Mouse (Mus musculus): ENCODE measurements around the gene Hoxb5. TPM values are rescaled to one million over a fixed set of nuclear protein-coding genes. Genes with fewer than 3 reads are reported as not detected.

Gene Hoxb5
- polyA plus RNA-seq, 1 experiment from 2014 or later, result 33.1 TPM

DNA sequence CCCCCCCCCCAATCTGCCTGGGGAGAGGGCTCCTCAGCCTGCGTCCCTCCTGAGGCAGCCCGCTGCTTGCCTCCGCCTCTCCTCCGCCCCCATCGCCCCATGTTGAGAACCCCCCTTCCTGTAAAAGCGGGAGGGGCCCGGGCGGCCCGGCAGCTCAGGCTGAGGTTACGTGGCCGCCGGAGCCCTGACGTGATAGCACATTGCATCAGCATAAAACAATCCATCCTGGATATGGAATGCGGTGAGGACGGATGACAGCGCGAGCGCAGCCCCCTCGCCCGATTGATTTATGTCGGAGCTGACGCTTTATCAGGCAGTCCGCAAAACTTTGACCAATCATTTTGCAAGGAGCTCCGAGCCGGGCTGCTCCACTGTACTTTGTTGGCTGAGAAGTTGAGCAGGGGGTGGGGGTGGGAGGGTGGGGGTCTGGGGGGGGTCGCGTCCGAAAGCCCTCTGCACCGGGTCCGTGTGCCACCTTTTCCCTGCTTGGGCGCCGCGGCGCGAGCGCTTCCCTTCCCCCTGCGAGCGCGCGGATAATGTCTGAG is 32.1 kb upstream of the Hoxb5 start, which contains the start of gene Hoxb9:
Gene Hoxb9, plus strand, starts transcription at position 462 of the 545 bp plus-strand sequence.
- H3K9me3 ChIP-seq (ENCODE audit: control insufficient read depth, low read length), result no peaks in the 10 kb centered on the region
- WGBS, result under 1% methylated on average over 38 of the region's 40 CpGs
- H3K4me1 ChIP-seq (replicated peaks; ENCODE audit: control insufficient read depth, insufficient read depth, low read length), result peaks cover 6% of the 10 kb centered on the region
- peak within 1 kb of the TSS; percentile 19 for H3K4me3 ChIP-seq (ENCODE audit: low read depth, low read length)
- no peak for DNase-seq (ENCODE audit: low spot score)
- peak within 1 kb of the TSS; percentile 21 for H3K4me2 ChIP-seq (replicated peaks; ENCODE audit: low read depth, low read length)
- H3K27ac ChIP-seq (ENCODE audit: low read depth, low read length), result no peak within 1 kb of the TSS
- 0 out of 2 replicates have a peak within 1 kb of the TSS, but pooled peaks have one; percentile 27 for H3K9ac ChIP-seq (ENCODE audit: low read depth, low read length)
- ATAC-seq (ENCODE audit: low FRiP score), result no peak
- no peaks in the 10 kb centered on the region for H3K36me3 ChIP-seq (ENCODE audit: control insufficient read depth, insufficient read depth, low read length)
- peaks cover 98% of the 10 kb centered on the region for H3K27me3 ChIP-seq (ENCODE audit: control insufficient read depth, insufficient read depth, low read length)

DNA sequence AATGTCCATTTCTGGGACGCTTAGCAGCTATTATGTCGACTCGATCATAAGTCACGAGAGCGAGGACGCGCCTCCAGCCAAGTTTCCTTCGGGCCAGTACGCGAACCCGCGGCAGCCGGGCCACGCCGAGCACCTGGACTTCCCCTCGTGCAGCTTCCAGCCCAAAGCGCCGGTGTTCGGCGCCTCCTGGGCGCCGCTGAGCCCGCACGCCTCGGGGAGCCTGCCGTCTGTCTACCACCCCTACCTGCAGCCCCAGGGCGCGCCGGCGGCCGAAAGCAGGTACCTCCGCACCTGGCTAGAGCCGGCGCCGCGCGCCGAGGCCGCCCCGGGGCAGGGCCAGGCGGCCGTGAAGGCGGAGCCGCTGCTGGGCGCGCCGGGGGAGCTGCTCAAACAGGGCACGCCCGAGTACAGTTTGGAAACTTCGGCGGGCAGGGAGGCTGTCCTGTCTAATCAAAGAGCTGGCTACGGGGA is 31.6 kb upstream of the Hoxb5 start:
- under 1% methylated on average over 40 of the region's 52 CpGs for WGBS
- ATAC-seq (ENCODE audit: low FRiP score) (no peak), DNase-seq (ENCODE audit: low spot score) (no peak)
- Histone ChIP-seq H3K9me3 (ENCODE audit: control insufficient read depth, low read length) (no peaks in the 10 kb centered on the region), H3K9ac (ENCODE audit: low read depth, low read length) (0 out of 2 replicates have a peak overlapping the region, but pooled peaks have one; percentile 27), H3K27ac (ENCODE audit: low read depth, low read length) (no peak overlapping the region), H3K4me1 (replicated peaks; ENCODE audit: control insufficient read depth, insufficient read depth, low read length) (peaks cover 6% of the 10 kb centered on the region), H3K4me2 (replicated peaks; ENCODE audit: low read depth, low read length) (peak overlapping the region; percentile 14; the same call in 1 of the 2 replicates), H3K36me3 (ENCODE audit: control insufficient read depth, insufficient read depth, low read length) (no peaks in the 10 kb centered on the region), H3K27me3 (ENCODE audit: control insufficient read depth, insufficient read depth, low read length) (peaks cover 98% of the 10 kb centered on the region), H3K4me3 (ENCODE audit: low read depth, low read length) (peak overlapping the region; percentile 19)

DNA sequence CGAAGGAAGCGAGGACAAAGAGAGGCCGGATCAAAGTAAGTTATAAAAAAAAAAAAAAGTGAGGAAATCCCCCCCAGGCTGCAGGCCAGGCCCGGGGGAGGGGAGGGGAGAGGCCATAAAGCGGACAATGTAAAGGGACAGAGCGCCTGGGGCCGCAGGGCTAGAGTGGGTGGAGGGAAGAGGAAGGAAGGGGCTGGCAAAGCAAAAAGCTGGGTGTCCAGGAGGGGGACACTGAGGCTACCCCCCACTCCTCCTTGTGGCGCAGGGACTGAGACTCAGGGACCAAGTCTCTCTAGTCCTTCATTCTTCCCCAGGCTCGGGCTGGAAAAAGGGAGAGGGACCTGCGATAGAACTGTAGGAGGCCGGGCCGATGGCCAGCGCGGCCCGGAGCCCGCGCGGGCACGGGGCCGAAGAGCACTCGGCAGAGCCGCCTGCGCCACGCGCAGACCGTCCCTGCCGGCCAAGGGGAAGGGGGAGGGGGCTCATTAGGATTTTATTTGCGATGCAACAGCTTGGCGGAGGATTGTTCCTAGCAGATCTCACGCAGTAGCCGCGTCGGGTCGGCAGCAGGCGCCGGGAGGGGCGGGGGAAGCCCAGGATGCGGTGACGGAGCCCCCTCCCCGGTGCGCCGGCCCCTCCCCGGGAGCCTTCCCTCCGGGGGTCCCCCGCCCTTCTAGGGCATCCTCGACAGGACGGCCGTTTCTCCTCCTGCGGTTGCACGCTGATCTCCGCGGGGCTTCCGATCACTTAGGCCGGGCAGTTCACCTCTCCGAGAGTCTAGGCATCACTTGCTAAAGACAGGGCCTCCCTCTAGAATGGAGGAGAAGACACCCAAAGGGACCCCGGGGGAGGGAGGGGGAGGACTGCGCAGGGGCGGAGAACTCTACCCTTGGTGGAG is 30.9 kb upstream of the Hoxb5 start:
- peak overlapping the region; percentile 19 for H3K4me3 ChIP-seq (ENCODE audit: low read depth, low read length)
- DNase-seq (ENCODE audit: low spot score) (peak; percentile 67), ATAC-seq (ENCODE audit: low FRiP score) (no peak)
- peaks cover 6% of the 10 kb centered on the region for H3K4me1 ChIP-seq (replicated peaks; ENCODE audit: control insufficient read depth, insufficient read depth, low read length)
- no peak overlapping the region for H3K9ac ChIP-seq (ENCODE audit: low read depth, low read length)
- H3K36me3 ChIP-seq (ENCODE audit: control insufficient read depth, insufficient read depth, low read length), result no peaks in the 10 kb centered on the region
- H3K27ac ChIP-seq (ENCODE audit: low read depth, low read length), result no peak overlapping the region
- H3K4me2 ChIP-seq (replicated peaks; ENCODE audit: low read depth, low read length), result peak overlapping the region; percentile 21; the same call in 1 of the 2 replicates
- under 1% methylated on average over 53 of the region's 58 CpGs for WGBS
- no peaks in the 10 kb centered on the region for H3K9me3 ChIP-seq (ENCODE audit: control insufficient read depth, low read length)
- peaks cover 98% of the 10 kb centered on the region for H3K27me3 ChIP-seq (ENCODE audit: control insufficient read depth, insufficient read depth, low read length)

DNA sequence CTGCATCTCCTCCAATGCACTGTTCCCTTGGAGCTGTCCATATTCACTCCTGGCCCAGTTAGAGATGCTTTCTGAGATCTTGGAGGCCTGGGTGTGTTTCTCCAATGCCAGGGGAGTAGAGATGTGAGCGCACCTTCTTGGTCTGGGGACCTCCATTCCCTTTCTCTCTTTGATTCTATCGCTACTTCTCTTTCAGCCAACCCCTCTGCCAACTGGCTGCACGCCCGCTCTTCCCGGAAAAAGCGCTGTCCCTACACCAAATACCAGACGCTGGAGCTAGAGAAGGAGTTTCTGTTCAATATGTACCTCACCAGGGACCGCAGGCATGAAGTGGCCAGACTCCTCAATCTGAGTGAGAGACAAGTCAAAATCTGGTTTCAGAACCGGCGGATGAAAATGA is 28.7 kb upstream of the Hoxb5 start:
- 5% methylated on average over 10 of the region's 10 CpGs for WGBS
- H3K4me1 ChIP-seq (replicated peaks; ENCODE audit: control insufficient read depth, insufficient read depth, low read length), result peaks cover 6% of the 10 kb centered on the region
- H3K4me2 ChIP-seq (replicated peaks; ENCODE audit: low read depth, low read length), result no peak overlapping the region
- H3K27ac ChIP-seq (ENCODE audit: low read depth, low read length), result no peak overlapping the region
- DNase-seq (ENCODE audit: low spot score) (no peak), ATAC-seq (ENCODE audit: low FRiP score) (no peak)
- H3K4me3 ChIP-seq (ENCODE audit: low read depth, low read length), result no peak overlapping the region
- peaks cover 100% of the 10 kb centered on the region for H3K27me3 ChIP-seq (ENCODE audit: control insufficient read depth, insufficient read depth, low read length)
- no peaks in the 10 kb centered on the region for H3K9me3 ChIP-seq (ENCODE audit: control insufficient read depth, low read length)
- no peaks in the 10 kb centered on the region for H3K36me3 ChIP-seq (ENCODE audit: control insufficient read depth, insufficient read depth, low read length)
- H3K9ac ChIP-seq (ENCODE audit: low read depth, low read length), result no peak overlapping the region

DNA sequence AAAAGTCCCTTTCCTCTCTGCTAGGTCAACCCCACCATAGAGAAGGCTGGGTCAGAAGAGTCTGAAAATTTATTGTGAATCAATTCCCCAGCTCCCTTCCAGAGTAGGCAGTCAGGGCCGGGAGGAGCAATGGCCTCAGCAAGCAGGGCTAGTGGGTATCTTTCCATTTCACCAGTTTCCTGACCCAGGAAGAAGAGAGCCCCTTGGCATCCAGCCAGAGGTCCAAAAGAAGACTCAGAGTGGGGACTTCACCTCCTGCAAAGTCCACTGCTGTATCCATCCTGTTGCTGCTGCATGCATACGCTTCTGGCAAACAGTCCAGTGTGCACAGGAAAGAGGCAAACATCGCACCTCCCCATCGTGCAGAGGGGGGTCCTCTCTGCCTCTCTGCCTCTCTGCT is 27.2 kb upstream of the Hoxb5 start:
- WGBS, result 4% methylated on average over 4 of the region's 4 CpGs
- ATAC-seq (ENCODE audit: low FRiP score) (no peak), DNase-seq (ENCODE audit: low spot score) (no peak)
- Histone ChIP-seq H3K4me2 (replicated peaks; ENCODE audit: low read depth, low read length) (no peak overlapping the region), H3K36me3 (ENCODE audit: control insufficient read depth, insufficient read depth, low read length) (no peaks in the 10 kb centered on the region), H3K9ac (ENCODE audit: low read depth, low read length) (no peak overlapping the region), H3K4me3 (ENCODE audit: low read depth, low read length) (no peak overlapping the region), H3K4me1 (replicated peaks; ENCODE audit: control insufficient read depth, insufficient read depth, low read length) (peaks cover 5% of the 10 kb centered on the region), H3K9me3 (ENCODE audit: control insufficient read depth, low read length) (no peaks in the 10 kb centered on the region), H3K27me3 (ENCODE audit: control insufficient read depth, insufficient read depth, low read length) (peaks cover 99% of the 10 kb centered on the region), H3K27ac (ENCODE audit: low read depth, low read length) (no peak overlapping the region)

DNA sequence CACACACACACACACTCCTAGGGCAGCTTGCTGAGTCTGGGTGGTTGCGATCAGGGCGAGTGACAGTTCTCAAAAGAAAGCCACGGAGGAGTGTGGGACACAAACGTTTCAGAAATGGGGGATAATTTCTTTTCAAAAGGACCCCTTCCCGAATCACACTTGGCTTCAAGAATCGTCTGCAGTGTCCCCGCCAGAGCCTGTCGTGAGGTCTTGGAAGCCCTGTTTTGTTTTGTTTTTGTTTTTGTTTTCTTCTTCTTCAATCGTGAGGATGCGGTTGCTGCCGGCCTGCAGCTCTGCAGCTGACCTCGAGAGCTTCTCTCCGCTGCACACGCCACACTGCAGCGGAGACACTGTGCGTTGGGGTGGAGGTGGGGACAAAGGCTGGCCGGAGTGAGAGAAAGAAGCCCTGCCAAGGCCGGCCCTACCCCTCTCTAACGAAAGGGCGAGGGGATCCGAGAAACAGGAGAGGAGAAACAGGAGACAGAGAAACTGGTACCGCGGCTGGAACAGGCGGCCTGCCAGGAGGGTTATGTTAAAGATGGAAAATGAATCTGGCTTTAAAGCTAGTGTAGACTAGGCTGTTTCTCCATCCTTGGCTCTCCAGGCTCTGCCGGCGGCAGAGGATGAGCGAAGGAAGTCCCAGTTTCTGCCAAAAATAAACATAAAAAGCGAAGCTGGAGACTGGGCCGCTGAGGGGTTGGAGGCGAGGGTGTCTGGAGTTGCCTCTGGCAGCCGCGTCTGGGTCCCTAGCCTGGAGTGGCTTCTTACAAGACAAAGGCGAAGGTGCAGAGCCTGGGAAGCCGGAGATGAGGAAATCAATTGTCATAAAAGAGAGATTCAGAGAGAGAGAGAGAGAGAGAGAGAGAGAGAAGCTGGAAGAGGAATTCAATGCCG is 25.7 kb upstream of the Hoxb5 start:
- Histone ChIP-seq H3K36me3 (ENCODE audit: control insufficient read depth, insufficient read depth, low read length) (no peaks in the 10 kb centered on the region), H3K4me2 (replicated peaks; ENCODE audit: low read depth, low read length) (no peak overlapping the region), H3K4me1 (replicated peaks; ENCODE audit: control insufficient read depth, insufficient read depth, low read length) (no peaks in the 10 kb centered on the region), H3K9ac (ENCODE audit: low read depth, low read length) (0 out of 2 replicates have a peak overlapping the region, but pooled peaks have one; percentile 20), H3K27me3 (ENCODE audit: control insufficient read depth, insufficient read depth, low read length) (peaks cover 94% of the 10 kb centered on the region), H3K4me3 (ENCODE audit: low read depth, low read length) (no peak overlapping the region), H3K9me3 (ENCODE audit: control insufficient read depth, low read length) (no peaks in the 10 kb centered on the region), H3K27ac (ENCODE audit: low read depth, low read length) (no peak overlapping the region)
- WGBS, result 2% methylated on average over 35 of the region's 35 CpGs
- no peak for ATAC-seq (ENCODE audit: low FRiP score)
- DNase-seq (ENCODE audit: low spot score), result no peak

DNA sequence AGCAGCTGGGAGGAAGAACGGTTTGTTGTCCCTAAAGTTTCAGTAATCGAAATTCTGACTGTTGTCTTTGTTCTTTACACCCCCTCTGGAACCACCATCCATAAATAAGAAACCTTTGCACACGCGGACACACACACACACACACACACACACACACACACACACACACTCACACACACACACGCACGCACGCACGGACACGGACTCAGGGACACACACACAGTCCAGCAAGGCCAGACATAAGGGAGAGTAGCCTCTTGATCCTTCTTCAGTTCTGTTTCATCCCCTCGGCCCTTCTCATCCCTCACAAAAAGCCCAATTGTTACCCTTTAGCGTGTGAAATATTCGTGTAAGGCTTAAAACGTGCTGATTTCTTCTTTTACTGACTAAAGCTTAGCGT is 24.8 kb upstream of the Hoxb5 start:
- 14% methylated on average over 14 of the region's 14 CpGs for WGBS
- Histone ChIP-seq H3K27ac (ENCODE audit: low read depth, low read length) (no peak overlapping the region), H3K9ac (ENCODE audit: low read depth, low read length) (no peak overlapping the region)

DNA sequence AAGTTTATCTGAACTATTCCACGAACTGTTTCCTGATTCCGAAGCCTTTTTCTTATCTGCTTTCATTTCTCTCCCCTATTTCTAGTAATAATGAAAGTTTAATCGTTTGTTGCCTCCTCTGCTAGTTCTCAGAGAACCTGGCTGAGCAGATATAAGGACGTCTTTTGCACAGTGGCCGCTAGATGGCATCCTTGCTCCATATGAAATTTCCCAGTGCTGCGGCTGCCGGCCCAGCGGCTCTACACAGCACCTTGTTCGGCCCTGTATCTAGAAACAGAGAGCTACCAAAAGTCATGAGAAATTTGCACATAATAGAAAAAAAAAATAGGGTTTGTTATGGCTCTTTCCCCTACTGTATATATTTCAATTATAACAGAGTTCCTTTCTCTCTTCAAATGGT is 24.4 kb upstream of the Hoxb5 start:
- Histone ChIP-seq H3K9ac (ENCODE audit: low read depth, low read length) (no peak overlapping the region), H3K27me3 (ENCODE audit: control insufficient read depth, insufficient read depth, low read length) (peaks cover 90% of the 10 kb centered on the region), H3K36me3 (ENCODE audit: control insufficient read depth, insufficient read depth, low read length) (no peaks in the 10 kb centered on the region), H3K4me1 (replicated peaks; ENCODE audit: control insufficient read depth, insufficient read depth, low read length) (no peaks in the 10 kb centered on the region), H3K4me2 (replicated peaks; ENCODE audit: low read depth, low read length) (no peak overlapping the region), H3K9me3 (ENCODE audit: control insufficient read depth, low read length) (no peaks in the 10 kb centered on the region), H3K27ac (ENCODE audit: low read depth, low read length) (no peak overlapping the region), H3K4me3 (ENCODE audit: low read depth, low read length) (no peak overlapping the region)
- ATAC-seq (ENCODE audit: low FRiP score) (no peak), DNase-seq (ENCODE audit: low spot score) (peak; percentile 91)
- WGBS, result under 1% methylated on average over 9 of the region's 9 CpGs

More for the DNA sequence above, 24.8 kb upstream of the Hoxb5 start:
- Histone ChIP-seq H3K9me3 (ENCODE audit: control insufficient read depth, low read length) (no peaks in the 10 kb centered on the region), H3K4me3 (ENCODE audit: low read depth, low read length) (no peak overlapping the region), H3K27me3 (ENCODE audit: control insufficient read depth, insufficient read depth, low read length) (peaks cover 90% of the 10 kb centered on the region), H3K36me3 (ENCODE audit: control insufficient read depth, insufficient read depth, low read length) (no peaks in the 10 kb centered on the region), H3K4me1 (replicated peaks; ENCODE audit: control insufficient read depth, insufficient read depth, low read length) (no peaks in the 10 kb centered on the region), H3K4me2 (replicated peaks; ENCODE audit: low read depth, low read length) (no peak overlapping the region)
- DNase-seq (ENCODE audit: low spot score), result no peak
- no peak for ATAC-seq (ENCODE audit: low FRiP score)

All from hindbrain, embryonic 11.5 days (tissue).